Mouse (Mus musculus) bone marrow, adult 2 months (tissue): Measurements from ENCODE around the gene Platr17. TPM values are rescaled to one million over a fixed set of nuclear protein-coding genes. Genes with fewer than 3 reads are reported as not detected.
A peak's percentile ranks its signal among the peaks of the same experiment; 100 is the strongest.
"Not testable (repeated sequence)": the region's sequence is repeated elsewhere in the genome, so short reads cannot be mapped to it uniquely, and the experiment has no call there.

Experiments used
- H3K27ac ChIP-seq: fragments of 200-500 bp; 2 replicates; pipeline ENCODE4 v1.5.1; 2012; ENCODE audit warnings: low read depth, mild to moderate bottlenecking, control low read depth, inconsistent platforms, low read length; ENCODE audit not compliant: control insufficient read depth, poor library complexity, insufficient read depth
- H3K4me1 ChIP-seq: fragments of 200-500 bp; 2 replicates; pipeline ENCODE4 v1.6.1; 2011; ENCODE audit warnings: low read length; ENCODE audit not compliant: control insufficient read depth, insufficient read depth
- H3K4me3 ChIP-seq: fragments of 200-500 bp; replicated peaks from 2 replicates; pipeline ENCODE3; 2011; ENCODE audit warnings: mild to moderate bottlenecking, low read depth, low read length, control low read depth; ENCODE audit not compliant: control insufficient read depth
- CTCF ChIP-seq: fragments of 200-500 bp; IDR thresholded peaks from 2 replicates; pipeline ENCODE4 v1.5.1; 2011; ENCODE audit warnings: low read length, control low read depth; ENCODE audit not compliant: control insufficient read depth, insufficient read depth
- POLR2A ChIP-seq: fragments of 200-500 bp; IDR thresholded peaks from 2 replicates; pipeline ENCODE4 v1.6.1; 2011; ENCODE audit warnings: low read depth, mild to moderate bottlenecking, control low read depth, low read length, borderline replicate concordance; ENCODE audit not compliant: control insufficient read depth
- WGBS: fragments of 180-500 bp; shearing (Covaris S2); methylation state at CpG from one replicate; pipeline ENCODE4 v1.1.7; 2018; 5-methylcytosine and 5-hydroxymethylcytosine counted together
- polyA plus RNA-seq: library from polyadenylated mRNA; stranded (reverse); fragments of >200 nt; gene quantifications from 2 replicates; pipeline ENCODE4 v1.2.4, GENCODE M21; 2011; ENCODE audit warnings: low replicate concordance; ENCODE audit not compliant: missing spikeins, insufficient read depth, insufficient read length

The Platr17 gene
- polyA plus RNA-seq, 1 experiment: 1.9 TPM

DNA sequence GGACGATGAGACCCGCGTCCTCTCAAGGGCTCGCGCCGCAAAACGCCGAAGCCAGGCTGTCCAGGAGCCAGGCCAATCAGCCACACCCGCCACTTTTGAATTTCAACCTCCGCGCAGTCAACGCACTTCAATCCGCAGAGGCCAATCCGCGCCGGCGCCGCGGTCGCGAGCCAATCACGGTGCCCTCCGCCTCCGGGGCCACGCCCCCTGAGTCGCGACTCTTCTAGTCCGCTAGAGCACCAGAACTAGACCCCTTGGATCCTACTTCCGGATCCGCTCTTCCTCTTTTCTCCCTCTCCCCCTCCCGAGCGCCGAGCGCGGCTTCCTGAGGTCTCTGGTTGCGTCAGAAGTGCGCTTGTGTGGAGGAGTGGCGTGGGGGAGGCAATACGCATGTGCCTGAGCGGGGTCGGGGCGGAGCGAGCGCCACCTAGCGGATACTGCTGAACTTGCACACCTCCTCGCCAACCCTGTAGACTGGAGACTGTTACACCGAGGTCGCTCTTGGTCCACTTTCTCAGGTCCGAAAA lies 14.3 kb upstream of the Platr17 start, which contains the start of gene Kifc1:
Kifc1 (minus strand) TSS at position 129 of the 527 bp plus-strand sequence.
- H3K4me3 ChIP-seq: peak within 1 kb of the TSS; percentile 99
- H3K4me1 ChIP-seq: no peaks in the 10 kb centered on the region; the same call in 1 of the 2 replicates
- TF ChIP-seq CTCF (peak; percentile 99), POLR2A (peak; percentile 85; the same call in 1 of the 2 replicates)
- 1% methylated on average over 49 of the region's 49 CpGs for WGBS
- H3K27ac ChIP-seq: peak within 1 kb of the TSS; percentile 81

GRCm38 (mm10) chr17:33891357-33891756 lies 13.6 kb upstream of the Platr17 start:
- no peaks in the 10 kb centered on the region; the same call in 1 of the 2 replicates for H3K4me1 ChIP-seq
- 61% methylated on average over 2 of the region's 2 CpGs for WGBS
- H3K4me3 ChIP-seq: no peak overlapping the region
- no peak overlapping the region for H3K27ac ChIP-seq
- no peak for TF ChIP-seq POLR2A
- TF ChIP-seq CTCF: no peak

DNA sequence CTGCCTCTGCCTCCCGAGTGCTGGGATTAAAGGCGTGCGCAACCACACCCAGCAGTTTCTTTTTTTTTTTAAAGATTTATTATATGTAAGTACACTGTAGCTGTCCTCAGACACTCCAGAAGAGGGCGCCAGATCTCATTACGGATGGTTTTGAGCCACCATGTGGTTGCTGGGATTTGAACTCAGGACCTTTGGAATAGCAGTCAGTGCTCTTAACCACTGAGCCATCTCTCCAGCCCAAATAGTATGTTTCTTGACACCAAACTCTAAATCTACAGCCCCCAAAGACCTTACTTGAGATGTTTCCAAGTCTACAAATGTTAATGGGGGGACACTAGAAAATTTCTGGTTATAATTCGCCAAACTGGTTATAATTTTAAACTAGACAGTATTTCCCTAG lies 13.0 kb upstream of the Platr17 start:
- H3K4me1 ChIP-seq, H3K27ac ChIP-seq, H3K4me3 ChIP-seq: not testable (repeated sequence)
- WGBS: 54% methylated on average over 6 of the region's 6 CpGs

- 72% methylated on average over 7 of the region's 7 CpGs for WGBS
- H3K4me1 ChIP-seq: no peaks in the 10 kb centered on the region; the same call in 1 of the 2 replicates
- H3K27ac ChIP-seq: no peak overlapping the region
- TF ChIP-seq POLR2A: no peak
- TF ChIP-seq CTCF: no peak
- H3K4me3 ChIP-seq: no peak overlapping the region
These were observed 12.5 kb upstream of the Platr17 start for GRCm38 (mm10) chr17:33892429-33892828.

DNA sequence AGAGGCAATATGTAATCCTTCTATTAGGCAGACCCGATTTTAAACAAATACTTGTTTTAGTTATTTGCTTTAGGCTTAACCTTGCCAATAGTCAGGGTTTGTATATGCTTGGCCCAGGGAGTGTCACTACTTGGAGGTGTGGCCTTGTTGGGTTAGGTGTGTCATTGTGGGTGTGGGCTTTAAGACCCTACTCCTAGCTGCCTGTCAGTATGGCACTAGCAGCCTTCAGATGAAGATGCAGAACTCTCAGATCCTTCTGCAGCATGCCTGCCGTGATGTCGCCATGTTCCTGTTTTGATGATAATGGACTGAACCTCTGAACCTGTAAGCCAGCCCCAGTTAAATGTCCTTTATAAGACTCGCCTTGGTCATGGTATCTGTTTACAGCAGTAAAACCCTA lies 11.9 kb upstream of the Platr17 start:
- not testable (repeated sequence) for H3K4me1 ChIP-seq, H3K4me3 ChIP-seq, H3K27ac ChIP-seq
- WGBS: 75% methylated on average over 4 of the region's 4 CpGs

DNA sequence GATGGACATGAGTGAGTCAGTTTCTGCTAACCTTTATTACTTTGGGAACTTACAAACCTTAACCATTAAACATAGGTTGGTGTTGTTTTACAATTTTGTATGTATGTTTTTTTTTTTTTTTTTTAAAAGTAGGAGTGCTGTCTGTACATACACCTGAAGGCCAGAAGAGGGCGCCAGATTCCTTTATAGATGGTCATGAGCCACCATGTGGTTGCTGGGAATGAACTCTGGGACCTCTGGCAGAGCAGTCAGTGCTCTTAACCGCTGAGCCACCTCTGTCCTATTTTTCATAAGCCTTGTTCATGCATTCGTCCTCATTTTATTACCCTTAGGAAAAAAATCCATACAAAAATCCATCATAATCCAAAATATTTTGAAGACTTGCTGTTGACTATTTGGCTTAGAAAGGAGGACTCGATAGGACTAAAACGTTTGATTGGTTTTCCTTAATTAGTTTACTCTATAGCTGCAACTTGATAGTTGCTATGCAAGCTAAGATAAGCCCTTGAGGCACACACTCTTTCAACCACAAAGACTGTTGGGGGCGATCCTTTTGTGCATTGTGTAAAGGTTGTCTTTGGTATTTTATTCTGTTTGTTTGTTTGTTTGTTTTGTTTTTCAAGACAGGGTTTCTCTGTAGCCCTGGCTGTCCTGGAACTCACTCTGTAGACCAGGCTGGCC lies 7.7 kb upstream of the Platr17 start:
- TF ChIP-seq CTCF: peak; percentile 59
- TF ChIP-seq POLR2A: no peak
- Histone ChIP-seq H3K4me3 (no peak overlapping the region), H3K27ac (no peak overlapping the region), H3K4me1 (peaks cover 6% of the 10 kb centered on the region)
- WGBS: 31% methylated on average over 6 of the region's 6 CpGs

DNA sequence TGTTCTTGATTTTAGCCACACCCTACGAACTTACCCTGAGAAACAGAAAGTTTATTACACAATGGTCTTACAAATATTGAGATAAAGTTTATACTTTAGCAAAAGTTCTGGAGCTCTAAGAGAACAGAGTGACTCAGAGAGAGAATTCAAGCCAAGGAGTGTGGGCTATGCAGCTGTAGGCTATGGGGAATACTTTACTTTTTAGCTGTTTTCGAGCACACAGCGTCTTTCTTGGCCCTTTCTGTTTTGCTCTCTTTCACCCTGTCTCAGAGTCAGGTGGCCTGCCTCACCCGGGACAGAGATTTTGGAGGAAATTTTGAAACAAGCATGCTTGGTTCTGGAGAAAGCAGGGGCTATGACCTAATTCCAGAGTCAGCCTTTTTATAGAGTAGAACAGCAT lies 6.7 kb upstream of the Platr17 start:
- 61% methylated on average over 4 of the region's 4 CpGs for WGBS

DNA sequence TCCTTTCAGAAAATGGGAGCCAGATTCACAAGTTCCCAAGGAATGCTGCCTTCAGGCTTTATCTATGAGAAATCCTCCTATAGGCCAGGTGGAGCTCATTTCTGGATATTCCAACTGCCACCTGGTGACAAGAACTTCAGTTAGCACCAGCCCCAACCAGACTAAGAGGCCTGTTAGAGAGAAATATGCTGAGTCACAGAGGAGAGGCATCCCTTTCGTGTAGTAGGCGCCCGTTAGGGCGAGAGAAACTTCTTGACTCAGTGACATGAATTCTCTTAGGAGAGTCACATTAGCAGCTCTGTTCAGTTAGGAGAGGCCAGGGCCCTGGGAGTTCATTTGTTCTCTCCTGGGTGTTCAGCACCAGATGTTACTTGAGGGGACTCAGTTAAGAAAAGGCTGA lies 5.3 kb upstream of the Platr17 start:
- Histone ChIP-seq H3K27ac (peak overlapping the region; percentile 50), H3K4me3 (no peak overlapping the region), H3K4me1 (peaks cover 6% of the 10 kb centered on the region)
- WGBS: 23% methylated on average over 4 of the region's 4 CpGs
- TF ChIP-seq POLR2A: no peak
- TF ChIP-seq CTCF: no peak

More for the DNA sequence above, 6.7 kb upstream of the Platr17 start:
- H3K27ac ChIP-seq, H3K4me3 ChIP-seq, H3K4me1 ChIP-seq: not testable (repeated sequence)

DNA sequence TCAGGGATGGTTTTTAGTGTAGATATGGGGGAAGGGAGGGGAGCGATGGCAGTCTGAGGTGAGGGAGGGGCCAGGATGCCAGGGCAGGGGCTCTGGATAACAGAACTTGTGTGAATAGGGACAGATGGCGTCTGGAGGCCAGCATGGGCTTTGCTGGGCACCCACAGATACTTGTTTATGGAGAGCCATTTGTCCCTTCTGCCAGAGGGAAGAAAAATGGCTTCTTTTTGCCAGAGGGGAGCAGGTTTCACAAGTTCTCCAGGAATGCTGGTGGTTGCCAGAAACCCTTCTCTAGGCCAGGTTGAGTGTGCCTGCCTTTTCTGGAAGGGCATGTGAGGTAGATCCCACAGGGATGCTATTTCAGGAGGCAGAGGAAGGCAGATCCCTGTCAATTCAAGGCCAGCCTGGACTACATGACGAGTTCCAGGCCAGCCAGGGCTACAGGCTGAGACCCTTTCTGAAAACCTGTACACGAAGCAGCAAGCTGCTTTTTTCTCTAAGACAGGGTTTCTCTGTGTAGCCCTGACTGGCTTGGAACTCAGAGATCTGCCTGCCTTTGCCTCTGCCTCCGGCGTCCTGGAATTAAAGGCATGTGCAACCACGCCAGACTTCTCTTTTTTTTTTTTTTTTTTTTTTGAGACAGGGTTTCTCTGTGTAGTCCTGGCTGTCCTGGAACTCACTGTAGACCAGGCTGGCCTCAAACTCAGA lies 4.5 kb upstream of the Platr17 start:
- Histone ChIP-seq H3K4me3 (no peak overlapping the region), H3K4me1 (peaks cover 6% of the 10 kb centered on the region), H3K27ac (peak overlapping the region; percentile 12; the same call in 1 of the 2 replicates)
- 50% methylated on average over 7 of the region's 7 CpGs for WGBS
- TF ChIP-seq CTCF (no peak), POLR2A (no peak)
